Mouse (Mus musculus): Measurements from ENCODE around the gene Abat. TPM values are rescaled to one million over a fixed set of nuclear protein-coding genes. Genes with fewer than 3 reads are reported as not detected.

Abat gene
- polyA plus RNA-seq (2014; fragmentation: Illumina TruSeq; extraction: RNeasy Lipid Tissue Mini Kit (QIAGEN cat#74804); ENCODE audit: low replicate concordance): 38.1 TPM

GRCm38 (mm10) chr16:8513236-8513906, at the start of gene Abat:
Abat (plus strand) TSS chr16:8513429.

GRCm38 (mm10) chr16:8470603-8471481, 42.4 kb upstream of the Abat start, which contains the start of gene Mettl22:
Mettl22 (plus strand) TSS chr16:8470788.

GRCm38 (mm10) chr16:8637217-8638051, 124.2 kb downstream of the Abat start, which contains the start of the genes Pmm2 and Tmem186:
Pmm2 (plus strand) TSS chr16:8637674.
Tmem186 (minus strand) TSS chr16:8637712.

Other genes starting within 250 kb of the Abat start
- gene Tmem114, start 88.3 kb upstream of the Abat start, polyA plus RNA-seq (2014; fragmentation: Illumina TruSeq; extraction: RNeasy Lipid Tissue Mini Kit (QIAGEN cat#74804); ENCODE audit: low replicate concordance): not detected
- gene Mettl22, start 42.6 kb upstream of the Abat start, polyA plus RNA-seq (2014; fragmentation: Illumina TruSeq; extraction: RNeasy Lipid Tissue Mini Kit (QIAGEN cat#74804); ENCODE audit: low replicate concordance): 0.48 TPM
- 440 TPM for gene Pmm2, start 124.2 kb downstream of the Abat start, polyA plus RNA-seq (2014; fragmentation: Illumina TruSeq; extraction: RNeasy Lipid Tissue Mini Kit (QIAGEN cat#74804); ENCODE audit: low replicate concordance)
- gene Tmem186, start 124.3 kb downstream of the Abat start, polyA plus RNA-seq (2014; fragmentation: Illumina TruSeq; extraction: RNeasy Lipid Tissue Mini Kit (QIAGEN cat#74804); ENCODE audit: low replicate concordance): 6.7 TPM
- gene Carhsp1, start 158.7 kb downstream of the Abat start, polyA plus RNA-seq (2014; fragmentation: Illumina TruSeq; extraction: RNeasy Lipid Tissue Mini Kit (QIAGEN cat#74804); ENCODE audit: low replicate concordance): 9.1 TPM
- not detected for gene Gm5767, start 167.3 kb downstream of the Abat start, polyA plus RNA-seq (2014; fragmentation: Illumina TruSeq; extraction: RNeasy Lipid Tissue Mini Kit (QIAGEN cat#74804); ENCODE audit: low replicate concordance)

Data from small intestine, adult 10 weeks (tissue).